Mouse (Mus musculus) right cerebral cortex, postnatal 25 days (tissue): ENCODE data around the gene Hnrnph2.

Experiments
- DNase-seq: peaks from one replicate; pipeline ENCODE4 v3.0.0; 2022

Hnrnph2 gene

DNA sequence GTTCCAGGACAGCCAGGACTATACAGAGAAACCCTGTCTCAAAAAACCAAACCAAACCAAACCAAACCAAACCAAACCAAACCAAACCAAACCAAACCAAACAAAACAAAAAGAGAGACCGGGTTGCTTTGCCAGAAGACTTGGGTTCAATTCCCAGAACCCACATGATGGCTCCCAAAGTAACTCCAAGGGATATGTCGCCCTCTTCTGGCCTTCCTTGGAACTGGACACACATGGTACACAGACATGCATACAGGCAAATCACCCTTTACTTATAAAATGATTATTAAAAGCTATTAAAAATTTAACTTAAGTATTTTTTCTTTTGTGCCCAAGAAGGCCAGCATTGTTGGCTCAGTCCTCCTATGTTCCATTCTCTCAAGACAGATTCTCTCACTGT is 13.3 kb downstream of the Hnrnph2 start:
- DNase-seq: no peak

GRCm38 (mm10) chrX:134619695-134620094 is 18.7 kb downstream of the Hnrnph2 start:
- no peak for DNase-seq

DNA sequence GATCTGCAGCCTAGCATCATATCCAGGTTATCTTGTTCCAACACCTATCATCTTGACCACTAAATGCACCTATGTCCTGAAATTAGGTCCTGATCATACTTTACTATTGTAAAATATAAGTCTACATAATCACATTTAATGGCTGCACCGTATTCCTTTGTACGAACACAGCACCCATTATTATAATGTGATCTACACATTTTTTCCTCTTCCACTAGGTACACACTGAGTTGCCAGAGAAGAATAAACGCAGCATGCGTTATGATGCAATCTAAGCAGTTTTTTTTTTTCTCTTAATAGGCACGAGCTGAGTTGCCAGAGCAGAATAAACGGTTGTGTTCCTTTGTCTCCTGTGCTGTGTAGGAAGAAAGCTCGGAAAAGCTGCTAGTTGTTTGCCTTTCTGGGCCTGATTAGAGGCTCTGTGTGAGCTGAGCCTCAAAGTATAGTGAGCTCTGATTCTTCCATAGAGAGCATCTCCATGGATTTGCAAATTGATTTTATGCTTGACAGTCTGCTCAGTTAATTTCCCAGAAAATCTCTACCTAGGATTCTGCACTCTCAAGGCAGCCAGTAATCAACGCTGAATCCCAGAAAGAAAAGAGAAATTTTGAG is 19.4 kb downstream of the Hnrnph2 start:
- DNase-seq: no peak

- no peak for DNase-seq
Observed at GRCm38 (mm10) chrX:134621685-134622084, 20.7 kb downstream of the Hnrnph2 start.

- no peak for DNase-seq
Observed at GRCm38 (mm10) chrX:134623350-134623749, 22.4 kb downstream of the Hnrnph2 start.

DNA sequence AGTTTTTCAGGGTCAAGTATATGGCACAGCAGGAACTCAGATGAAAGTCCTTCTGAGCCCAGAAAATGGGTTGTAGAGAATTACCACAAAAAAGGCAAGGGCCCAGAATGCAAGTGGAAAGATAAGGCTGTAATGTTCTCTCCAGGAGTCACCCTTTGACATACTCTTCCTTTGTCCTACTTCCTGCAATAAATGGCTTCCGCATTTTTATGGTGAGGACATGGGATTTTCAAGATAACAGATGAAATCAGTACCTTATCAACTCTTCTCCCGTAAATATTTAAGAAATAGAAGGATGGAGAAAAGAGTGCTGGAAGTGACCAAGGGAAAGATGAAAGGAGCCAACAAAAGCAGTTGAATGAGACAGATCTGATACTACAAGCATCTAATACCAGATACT is 27.2 kb downstream of the Hnrnph2 start:
- DNase-seq: no peak

DNA sequence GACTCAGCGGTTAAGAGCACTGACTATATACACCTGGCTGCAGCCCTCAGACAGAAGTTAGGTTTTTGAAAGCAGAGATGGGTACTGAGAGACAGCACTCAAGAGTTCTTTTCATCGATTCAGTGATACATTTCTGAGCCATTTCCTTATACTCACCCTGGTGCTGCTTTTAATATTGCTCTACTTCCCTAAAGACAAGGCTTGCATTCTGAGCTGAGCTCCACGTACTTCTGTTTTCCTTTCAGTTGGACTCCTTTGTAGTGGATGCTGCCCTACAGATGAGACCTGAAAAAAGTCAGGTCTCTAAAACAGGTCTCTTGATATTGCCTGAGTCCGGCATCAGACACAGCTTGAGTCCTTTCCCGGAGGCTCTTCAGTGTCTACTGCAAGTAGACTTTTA is 31.7 kb downstream of the Hnrnph2 start:
- no peak for DNase-seq

DNA sequence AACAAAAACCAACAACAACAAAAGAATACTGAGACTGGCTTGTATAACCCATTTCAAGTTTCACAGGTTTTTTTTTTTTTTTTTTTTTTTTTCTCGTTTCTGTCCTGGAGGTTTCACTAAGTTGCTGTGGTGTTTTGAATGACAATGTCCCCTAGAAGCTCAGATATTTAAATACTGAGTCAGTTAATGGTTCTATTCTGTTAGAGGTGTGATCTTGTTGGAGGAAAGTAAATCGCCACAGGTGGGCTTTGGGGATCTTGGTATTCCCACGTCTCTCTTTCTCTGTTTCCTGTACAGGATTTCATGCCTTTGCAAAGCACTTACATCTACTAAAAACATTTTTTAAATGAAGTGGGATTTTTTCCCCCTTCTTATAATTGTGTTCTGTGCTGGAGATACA is 34.1 kb downstream of the Hnrnph2 start:
- DNase-seq: no peak

GRCm38 (mm10) chrX:134635860-134636259 is 34.9 kb downstream of the Hnrnph2 start:
- DNase-seq: no peak

- DNase-seq: no peak
Observed at GRCm38 (mm10) chrX:134641000-134641760, 40.2 kb downstream of the Hnrnph2 start.

DNA sequence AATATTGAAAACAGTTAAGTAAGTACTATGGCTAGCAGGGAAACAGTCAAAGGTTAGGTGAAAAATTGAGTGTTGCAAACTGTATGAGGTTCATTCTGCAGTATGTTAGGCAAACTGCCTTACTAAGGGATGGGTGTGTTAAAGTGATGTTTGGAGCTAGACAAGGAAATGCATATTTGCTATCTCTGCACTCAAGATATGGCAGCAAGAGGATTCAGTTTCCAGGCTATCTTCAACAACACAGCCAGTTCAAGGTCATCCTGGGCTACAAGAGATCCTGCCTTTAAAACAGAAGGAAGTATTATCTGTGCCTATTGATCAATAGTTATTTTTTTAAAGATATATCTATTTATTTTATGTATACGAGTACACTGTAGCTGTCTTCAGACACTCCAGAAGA is 45.4 kb downstream of the Hnrnph2 start:
- no peak for DNase-seq

DNA sequence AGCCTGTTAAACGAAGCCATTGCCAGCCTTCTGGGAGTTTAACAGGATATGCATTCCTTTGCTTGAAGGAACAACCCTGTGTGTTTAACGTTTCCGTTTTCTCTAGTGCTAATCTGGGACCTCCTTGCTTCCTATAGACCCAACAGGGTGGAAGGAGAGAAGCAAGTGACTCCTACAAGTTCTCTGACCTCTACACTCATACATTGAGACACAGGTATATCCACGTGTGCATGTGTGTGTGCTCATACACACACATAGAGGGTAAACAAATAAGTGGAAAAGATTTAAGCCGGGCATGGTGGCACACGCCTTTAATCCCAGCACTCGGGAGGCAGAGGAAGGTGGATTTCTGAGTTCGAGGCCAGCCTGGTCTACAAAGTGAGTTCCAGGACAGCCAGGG is 46.4 kb downstream of the Hnrnph2 start:
- no peak for DNase-seq

DNA sequence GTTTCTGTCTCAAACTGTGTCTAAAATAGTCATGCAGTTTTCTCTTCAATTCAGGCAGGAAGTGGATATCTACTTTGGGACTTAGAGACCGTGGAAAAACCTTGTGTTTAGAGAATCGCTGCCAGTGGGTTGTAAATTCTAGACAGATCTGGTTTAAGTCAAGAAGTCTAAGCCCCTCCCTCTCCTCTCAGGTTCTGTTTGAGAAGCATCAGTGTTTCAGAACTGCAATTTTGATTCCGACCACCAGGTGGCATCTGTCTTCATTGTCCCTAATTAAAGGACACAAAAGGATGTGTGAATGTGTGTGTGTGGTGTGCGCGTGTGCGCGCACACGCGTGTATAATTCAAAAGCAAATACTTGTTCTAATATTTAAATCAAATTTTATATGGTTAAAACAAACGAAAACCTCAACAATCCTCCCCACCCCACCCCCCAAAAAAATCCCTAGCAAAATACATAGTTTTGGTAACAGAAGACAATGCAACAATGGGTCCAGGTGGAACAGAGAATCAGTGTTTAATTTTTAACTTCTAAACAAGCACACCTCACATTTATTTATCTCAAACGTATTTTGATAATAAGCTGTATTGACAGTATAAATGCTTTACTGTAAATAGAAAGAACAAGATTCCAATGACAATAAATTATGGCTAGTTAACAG is 47.2 kb downstream of the Hnrnph2 start:
- peak; percentile 28 for DNase-seq

DNA sequence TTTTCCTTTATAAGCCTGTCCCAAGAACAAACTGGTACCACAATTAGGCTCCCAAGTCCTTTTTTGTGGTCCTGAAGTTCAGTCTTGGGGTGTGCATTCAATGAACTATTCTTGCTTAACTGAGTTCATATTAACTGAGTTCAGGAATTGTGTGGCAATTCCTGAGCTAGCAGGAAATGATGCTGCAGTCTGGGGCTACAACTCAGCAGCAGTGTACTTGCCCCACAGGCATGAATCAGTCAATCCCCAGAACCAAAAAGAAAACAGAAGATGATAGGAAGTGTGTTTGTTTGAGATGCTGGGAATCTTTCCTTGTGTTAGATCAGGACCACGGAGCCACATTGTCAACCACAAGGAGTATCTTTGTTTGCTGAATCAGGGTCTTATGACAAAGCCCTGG is 51.1 kb downstream of the Hnrnph2 start:
- no peak for DNase-seq
